ENCODE assay signal across 17 mouse cellular contexts in genomic region chr11:76326672-76327071, GRCm38 (mm10).
DNase-seq lines count a peak whose midpoint lies in the region; ATAC-seq and TF ChIP-seq lines count a peak whose summit lies in the region.
"Had no signal": no experiment of that assay in that cellular context is flagged by ENCODE, and none has a peak within 500 bp of the region (broad histone marks: within the 10 kb centered on the region; RNA-seq: fewer than 3 reads in every experiment).

No protein-coding gene starts in this region.

- no peaks in the 10 kb centered on the region for H3K36me3 ChIP-seq in heart, adult 2 months (ENCODE audit: control insufficient read depth, insufficient read depth, low read length)
- peaks cover 2% of the 10 kb centered on the region; the same call in 1 of the 2 replicates for H3K36me3 ChIP-seq in midbrain, embryonic 10.5 days
- H3K36me3 ChIP-seq in midbrain, embryonic 11.5 days (ENCODE audit: control insufficient read depth, insufficient read depth, low read length): no peaks in the 10 kb centered on the region
- 0 out of 2 replicates have a peak, but pooled peaks cover 2% of the 10 kb centered on the region for H3K36me3 ChIP-seq in limb, embryonic 10.5 days
- H3K36me3 ChIP-seq: intestine, embryonic 15.5 days had no signal

- no peak for ATAC-seq in midbrain, embryonic 11.5 days (ENCODE audit: low FRiP score)
- ATAC-seq: activated CD4-positive, CD25-positive, alpha-beta regulatory T cell, adult 4 months; intestine, embryonic 15.5 days had no signal

- H3K27ac ChIP-seq in heart, adult 2 months: peak overlapping the region; percentile 75
- H3K27ac ChIP-seq in midbrain, embryonic 10.5 days (replicated peaks): 0 out of 2 replicates have a peak overlapping the region, but pooled peaks have one; percentile 13
- H3K27ac ChIP-seq in midbrain, embryonic 11.5 days (ENCODE audit: low read depth, low read length): no peak overlapping the region
- H3K27ac ChIP-seq in limb, embryonic 10.5 days: peak overlapping the region; percentile 56; the same call in 1 of the 2 replicates
- H3K27ac ChIP-seq: hindbrain, embryonic 14.5 days; intestine, embryonic 15.5 days had no signal

- peaks cover 31% of the 10 kb centered on the region for H3K4me1 ChIP-seq in heart, adult 2 months (ENCODE audit: control insufficient read depth, insufficient read depth, low read length)
- peaks cover 57% of the 10 kb centered on the region for H3K4me1 ChIP-seq in midbrain, embryonic 10.5 days
- peaks cover 11% of the 10 kb centered on the region; the same call in 1 of the 2 replicates for H3K4me1 ChIP-seq in midbrain, embryonic 11.5 days (ENCODE audit: control insufficient read depth, insufficient read depth, low read length)
- H3K4me1 ChIP-seq in limb, embryonic 10.5 days: peaks cover 92% of the 10 kb centered on the region

- 45% methylated on average over 6 of the region's 6 CpGs for WGBS in heart, adult 2 months
- 87% methylated on average over 6 of the region's 6 CpGs for WGBS in midbrain, embryonic 10.5 days
- 88% methylated on average over 6 of the region's 6 CpGs for WGBS in midbrain, embryonic 11.5 days
- WGBS in limb, embryonic 10.5 days: 84% methylated on average over 6 of the region's 6 CpGs

- H3K27me3 ChIP-seq in heart, adult 2 months (ENCODE audit: control insufficient read depth, insufficient read depth, low read length): no peaks in the 10 kb centered on the region
- H3K27me3 ChIP-seq in midbrain, embryonic 10.5 days (ENCODE audit: low read depth, poor library complexity, severe bottlenecking): no peaks in the 10 kb centered on the region
- H3K27me3 ChIP-seq in midbrain, embryonic 11.5 days (ENCODE audit: control insufficient read depth, insufficient read depth, low read length): no peaks in the 10 kb centered on the region
- H3K27me3 ChIP-seq in limb, embryonic 10.5 days (ENCODE audit: low read depth, poor library complexity, severe bottlenecking): no peaks in the 10 kb centered on the region
- H3K27me3 ChIP-seq: intestine, embryonic 15.5 days had no signal

- TF ChIP-seq CTCF in heart, adult 2 months (IDR thresholded peaks at IDR 0.05): no peak

- H3K79me2 ChIP-seq in heart, adult 2 months (replicated peaks; ENCODE audit: control insufficient read depth, insufficient read depth, low read length): peaks cover 2% of the 10 kb centered on the region; the same call in 1 of the 2 replicates

- peak; percentile 80 for TF ChIP-seq EP300 in heart, adult 2 months (IDR thresholded peaks at IDR 0.05; ENCODE audit: insufficient read depth, low read depth, low read length)

- no peak overlapping the region for H3K9ac ChIP-seq in heart, adult 2 months (ENCODE audit: low read depth, low read length)
- H3K9ac ChIP-seq in midbrain, embryonic 11.5 days (ENCODE audit: low read length): no peak overlapping the region
- H3K9ac ChIP-seq: hindbrain, embryonic 14.5 days; intestine, embryonic 15.5 days had no signal

- intact Hi-C loops in heart, adult 2 months (cut with DNase I): loop anchor here (2.0 to 5.0 kb wide), 2 partner anchors 34 to 54 kb away; no protein-coding TSS in a partner anchor
- intact Hi-C loops in heart, postnatal 10 days (cut with DNase I): no loop called here

- TF ChIP-seq POLR2A in heart, adult 2 months (IDR thresholded peaks at IDR 0.05; ENCODE audit: insufficient read depth, low read depth, low read length): no peak

- H3K4me2 ChIP-seq in midbrain, embryonic 11.5 days: no peak overlapping the region
- H3K4me2 ChIP-seq: hindbrain, embryonic 14.5 days; intestine, embryonic 15.5 days had no signal

- H3K9me3 ChIP-seq in midbrain, embryonic 10.5 days (replicated peaks): no peaks in the 10 kb centered on the region
- no peaks in the 10 kb centered on the region for H3K9me3 ChIP-seq in midbrain, embryonic 11.5 days (ENCODE audit: control insufficient read depth, low read length)
- H3K9me3 ChIP-seq in limb, embryonic 10.5 days (replicated peaks): no peaks in the 10 kb centered on the region
- H3K9me3 ChIP-seq: intestine, embryonic 15.5 days had no signal

- H3K4me3 ChIP-seq in heart, adult 2 months: no peak overlapping the region
- no peak overlapping the region for H3K4me3 ChIP-seq in midbrain, embryonic 10.5 days
- H3K4me3 ChIP-seq in midbrain, embryonic 11.5 days (ENCODE audit: low read depth, low read length): no peak overlapping the region
- H3K4me3 ChIP-seq in limb, embryonic 10.5 days: no peak overlapping the region
- H3K4me3 ChIP-seq: intestine, embryonic 15.5 days had no signal

- DNase-seq in heart, adult 2 months: peak; percentile 56 to 73
- no peak for DNase-seq in heart, postnatal 10 days
- no peak for DNase-seq in midbrain, embryonic 10.5 days (ENCODE audit: low spot score)
- no peak for DNase-seq in midbrain, embryonic 11.5 days (ENCODE audit: low spot score, missing footprints)
- no peak for DNase-seq in limb, embryonic 10.5 days (ENCODE audit: low spot score)
- no peak for DNase-seq in yolk sac, embryonic 10.5 days (ENCODE audit: low spot score)
- DNase-seq in frontal cortex, postnatal 10 days (ENCODE audit: low spot score in 2 of 2): no peak
- DNase-seq: adrenal gland, postnatal 10 days; cerebellum, adult 11 months; cerebellum, postnatal 10 days; liver; lung, postnatal 10 days; retina, postnatal 1 day; thymus, postnatal 25 days had no signal

Comparison
In these comparisons a context has a peak if more than half of its experiments do, and no peak if none do; other contexts are left out.
1. DNase-seq: peak in heart, adult 2 months (2 of 2); none in heart, postnatal 10 days (0 of 2), midbrain, embryonic 10.5 days (single experiment), midbrain, embryonic 11.5 days (single experiment), limb, embryonic 10.5 days (single experiment), yolk sac, embryonic 10.5 days (single experiment) and frontal cortex, postnatal 10 days (0 of 2).